Mouse (Mus musculus): Measurements from ENCODE around the gene Tomm40l.
A peak's percentile ranks its signal among the peaks of the same experiment; 100 is the strongest.

Tomm40l gene

GRCm38 (mm10) chr1:171222238-171223155, at the start of gene Tomm40l:
Gene Tomm40l (minus strand): TSS chr1:171222514.
- DNase-seq (ENCODE audit: extremely low read depth, insufficient read length, low spot score) = peak; percentile 93

GRCm38 (mm10) chr1:171272086-171272485, 49.8 kb upstream of the Tomm40l start:
- no peak for DNase-seq (ENCODE audit: extremely low read depth, insufficient read length, low spot score)

GRCm38 (mm10) chr1:171271622-171272021, 49.3 kb upstream of the Tomm40l start:
- DNase-seq (ENCODE audit: extremely low read depth, insufficient read length, low spot score) = no peak

- no peak for DNase-seq (ENCODE audit: extremely low read depth, insufficient read length, low spot score)
These were observed 48.9 kb upstream of the Tomm40l start for GRCm38 (mm10) chr1:171271196-171271595.

- no peak for DNase-seq (ENCODE audit: extremely low read depth, insufficient read length, low spot score)
These were observed 48.2 kb upstream of the Tomm40l start for GRCm38 (mm10) chr1:171270573-171270900.

GRCm38 (mm10) chr1:171269848-171270572, 47.7 kb upstream of the Tomm40l start, which contains the start of gene B4galt3:
Gene B4galt3 (plus strand): TSS chr1:171270328.
- peak; percentile 89 for DNase-seq (ENCODE audit: extremely low read depth, insufficient read length, low spot score)

- no peak for DNase-seq (ENCODE audit: extremely low read depth, insufficient read length, low spot score)
These were observed 46.0 kb upstream of the Tomm40l start for GRCm38 (mm10) chr1:171268341-171268740.

GRCm38 (mm10) chr1:171265971-171266744, 43.8 kb upstream of the Tomm40l start:
- DNase-seq (ENCODE audit: extremely low read depth, insufficient read length, low spot score) = no peak

- DNase-seq (ENCODE audit: extremely low read depth, insufficient read length, low spot score) = no peak
These were observed 41.5 kb upstream of the Tomm40l start for GRCm38 (mm10) chr1:171263666-171264461.

GRCm38 (mm10) chr1:171263185-171263611, 40.9 kb upstream of the Tomm40l start:
- peak; percentile 68 for DNase-seq (ENCODE audit: extremely low read depth, insufficient read length, low spot score)

GRCm38 (mm10) chr1:171262594-171263130, 40.3 kb upstream of the Tomm40l start:
- peak; percentile 61 for DNase-seq (ENCODE audit: extremely low read depth, insufficient read length, low spot score)

GRCm38 (mm10) chr1:171260316-171260715, 38.0 kb upstream of the Tomm40l start:
- DNase-seq (ENCODE audit: extremely low read depth, insufficient read length, low spot score) = no peak

- peak; percentile 77 for DNase-seq (ENCODE audit: extremely low read depth, insufficient read length, low spot score)
These were observed 36.6 kb upstream of the Tomm40l start for GRCm38 (mm10) chr1:171258921-171259320.

GRCm38 (mm10) chr1:171257781-171258180, 35.5 kb upstream of the Tomm40l start:
- no peak for DNase-seq (ENCODE audit: extremely low read depth, insufficient read length, low spot score)

- DNase-seq (ENCODE audit: extremely low read depth, insufficient read length, low spot score) = peak; percentile 31
These were observed 34.7 kb upstream of the Tomm40l start for GRCm38 (mm10) chr1:171256937-171257548.

- no peak for DNase-seq (ENCODE audit: extremely low read depth, insufficient read length, low spot score)
These were observed 33.9 kb upstream of the Tomm40l start for GRCm38 (mm10) chr1:171256095-171256818.

- no peak for DNase-seq (ENCODE audit: extremely low read depth, insufficient read length, low spot score)
These were observed 30.1 kb upstream of the Tomm40l start for GRCm38 (mm10) chr1:171252415-171252814.

- no peak for DNase-seq (ENCODE audit: extremely low read depth, insufficient read length, low spot score)
These were observed 29.4 kb upstream of the Tomm40l start for GRCm38 (mm10) chr1:171251594-171252324.

Measured in 3134 (cell line).